ENCODE assay signal across 9 mouse cellular contexts in the genomic region with DNA sequence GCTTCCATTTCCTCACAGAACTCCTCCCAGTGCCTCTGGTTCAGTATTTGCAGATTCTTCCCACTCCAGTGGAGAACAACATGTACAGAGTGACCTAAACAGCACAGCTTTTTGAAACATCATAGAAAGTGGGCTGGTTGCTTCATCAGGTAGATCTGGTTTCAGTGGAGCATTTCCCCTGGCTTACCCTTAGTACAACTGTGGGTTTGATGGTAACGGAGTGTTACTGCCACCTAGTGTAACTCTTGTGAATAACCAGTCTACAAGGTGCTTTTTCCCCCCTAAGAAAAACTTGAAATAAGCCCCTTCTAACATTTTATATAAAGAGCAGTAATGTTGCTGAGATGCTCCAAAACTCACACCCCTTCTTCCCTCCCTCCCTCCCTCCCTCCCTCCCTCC. TPM values are rescaled to one million over a fixed set of nuclear protein-coding genes. Genes with fewer than 3 reads are reported as not detected.
A peak's percentile ranks its signal among the peaks of the same experiment; 100 is the strongest.
DNase-seq lines count a peak whose midpoint lies in the region; ATAC-seq lines count a peak whose summit lies in the region.
"Had no signal": no experiment of that assay in that cellular context is flagged by ENCODE, and none has a peak within 500 bp of the region (broad histone marks: within the 10 kb centered on the region; RNA-seq: fewer than 3 reads in every experiment).

No protein-coding gene starts in this region.

- WGBS in neural tube, embryonic 11.5 days = 8% methylated on average over 1 of the region's 1 CpGs
- WGBS in forebrain, embryonic 15.5 days = 6% methylated on average over 1 of the region's 1 CpGs
- 3% methylated on average over 1 of the region's 1 CpGs for WGBS in intestine, embryonic 15.5 days

- no peaks in the 10 kb centered on the region for H3K9me3 ChIP-seq in neural tube, embryonic 11.5 days (ENCODE audit: control insufficient read depth, low read length)
- no peaks in the 10 kb centered on the region for H3K9me3 ChIP-seq in forebrain, embryonic 15.5 days
- no peaks in the 10 kb centered on the region for H3K9me3 ChIP-seq in intestine, embryonic 15.5 days
- H3K9me3 ChIP-seq: heart, embryonic 15.5 days had no signal

- no peak overlapping the region for H3K9ac ChIP-seq in neural tube, embryonic 11.5 days (ENCODE audit: low read length)
- no peak overlapping the region for H3K9ac ChIP-seq in forebrain, embryonic 15.5 days (replicated peaks)
- H3K9ac ChIP-seq in intestine, embryonic 15.5 days = no peak overlapping the region
- H3K9ac ChIP-seq: heart, embryonic 15.5 days had no signal

- no peaks in the 10 kb centered on the region for H3K36me3 ChIP-seq in neural tube, embryonic 11.5 days (ENCODE audit: control insufficient read depth, insufficient read depth, low read length)
- H3K36me3 ChIP-seq in forebrain, embryonic 15.5 days = no peaks in the 10 kb centered on the region
- H3K36me3 ChIP-seq in intestine, embryonic 15.5 days = no peaks in the 10 kb centered on the region
- H3K36me3 ChIP-seq: heart, embryonic 15.5 days had no signal

- H3K4me3 ChIP-seq in neural tube, embryonic 11.5 days (ENCODE audit: low read depth, low read length) = no peak overlapping the region
- H3K4me3 ChIP-seq in forebrain, embryonic 15.5 days = no peak overlapping the region
- H3K4me3 ChIP-seq in intestine, embryonic 15.5 days (replicated peaks) = no peak overlapping the region
- H3K4me3 ChIP-seq: heart, embryonic 15.5 days had no signal

- no peak overlapping the region for H3K4me2 ChIP-seq in neural tube, embryonic 11.5 days (ENCODE audit: low read depth)
- no peak overlapping the region for H3K4me2 ChIP-seq in forebrain, embryonic 15.5 days (replicated peaks)
- H3K4me2 ChIP-seq in intestine, embryonic 15.5 days (replicated peaks) = no peak overlapping the region
- H3K4me2 ChIP-seq: heart, embryonic 15.5 days had no signal

- no peak overlapping the region for H3K27ac ChIP-seq in neural tube, embryonic 11.5 days (ENCODE audit: low read depth, low read length)
- no peak overlapping the region for H3K27ac ChIP-seq in forebrain, embryonic 15.5 days (replicated peaks)
- no peak overlapping the region for H3K27ac ChIP-seq in intestine, embryonic 15.5 days
- H3K27ac ChIP-seq: heart, embryonic 15.5 days had no signal

- peak; percentile 30 to 59 for DNase-seq in cerebellum, postnatal 10 days
- DNase-seq in cerebellum, postnatal 36 days = no peak
- DNase-seq in neural tube, embryonic 11.5 days (ENCODE audit: low spot score) = peak; percentile 12
- no peak for DNase-seq in neural tube, embryonic 10.5 days (ENCODE audit: extremely low spot score, low spot score)
- DNase-seq in gastrocnemius, postnatal 4 days (ENCODE audit: low spot score in 2 of 2) = no peak

- no peak for ATAC-seq in neural tube, embryonic 11.5 days (ENCODE audit: insufficient read depth, low FRiP score, low TSS enrichment)
- ATAC-seq in forebrain, embryonic 15.5 days (replicated peaks) = peak; percentile 63; the same call in 1 of the 2 replicates
- ATAC-seq in megakaryocyte progenitor cell, adult 5-6 weeks (replicated peaks; ENCODE audit: poor library complexity) = peak; percentile 95
- ATAC-seq in intestine, embryonic 15.5 days = no peak

- no peaks in the 10 kb centered on the region for H3K4me1 ChIP-seq in neural tube, embryonic 11.5 days (ENCODE audit: control insufficient read depth, insufficient read depth, low read length)
- H3K4me1 ChIP-seq in forebrain, embryonic 15.5 days = no peaks in the 10 kb centered on the region
- no peaks in the 10 kb centered on the region for H3K4me1 ChIP-seq in intestine, embryonic 15.5 days (replicated peaks)
- H3K4me1 ChIP-seq: heart, embryonic 15.5 days had no signal

- H3K27me3 ChIP-seq in neural tube, embryonic 11.5 days (ENCODE audit: control insufficient read depth, insufficient read depth, low read length) = no peaks in the 10 kb centered on the region
- H3K27me3 ChIP-seq in forebrain, embryonic 15.5 days = no peaks in the 10 kb centered on the region
- no peaks in the 10 kb centered on the region for H3K27me3 ChIP-seq in intestine, embryonic 15.5 days (replicated peaks)
- H3K27me3 ChIP-seq: heart, embryonic 15.5 days had no signal

RNA-seq across cellular contexts. Expression of a gene that starts 23.3 kb away (rescaled TPM):
- polyA plus RNA-seq in neural tube, embryonic 11.5 days (2014; fragmentation: Nextera tagmentation; extraction: Ambion mirVana) = 9.7 and 12.8 TPM in 2 replicates
- polyA plus RNA-seq in forebrain, embryonic 15.5 days (2015; fragmentation: Nextera tagmentation; extraction: Ambion mirVana) = 13.4 and 15.2 TPM in 2 replicates
- total RNA-seq in megakaryocyte progenitor cell, adult 5-6 weeks (2015) = 20.5 and 25.2 TPM in 2 replicates
- 7.8 and 8.5 TPM in 2 replicates for total RNA-seq in megakaryocyte progenitor cell, adult 5-6 weeks (2017)
- total RNA-seq in gastrocnemius, postnatal 4 days (2021) = 1 to 10 TPM; 5.0 to 5.5 TPM
- 22.8 and 23.8 TPM in 2 replicates for polyA plus RNA-seq in intestine, embryonic 15.5 days (2015; fragmentation: Nextera tagmentation; extraction: Ambion mirVana)

RNA-seq across cellular contexts. Expression of a gene that starts 43.1 kb away (rescaled TPM):
- not detected in 2 replicates for polyA plus RNA-seq in neural tube, embryonic 11.5 days (2014; fragmentation: Nextera tagmentation; extraction: Ambion mirVana)
- polyA plus RNA-seq in forebrain, embryonic 15.5 days (2015; fragmentation: Nextera tagmentation; extraction: Ambion mirVana) = 0.04 TPM in 1 of 2 replicates, not detected in the other
- total RNA-seq in megakaryocyte progenitor cell, adult 5-6 weeks (2015) = not detected in 2 replicates
- total RNA-seq in megakaryocyte progenitor cell, adult 5-6 weeks (2017) = not detected in 2 replicates
- total RNA-seq in gastrocnemius, postnatal 4 days (2021) = not detected
- not detected in 2 replicates for polyA plus RNA-seq in intestine, embryonic 15.5 days (2015; fragmentation: Nextera tagmentation; extraction: Ambion mirVana)
- polyA plus RNA-seq: heart, embryonic 15.5 days had no signal

RNA-seq across cellular contexts. Expression of a gene that starts 45.7 kb away (rescaled TPM):
- 167 and 171 TPM in 2 replicates for polyA plus RNA-seq in neural tube, embryonic 11.5 days (2014; fragmentation: Nextera tagmentation; extraction: Ambion mirVana)
- polyA plus RNA-seq in forebrain, embryonic 15.5 days (2015; fragmentation: Nextera tagmentation; extraction: Ambion mirVana) = 164 and 187 TPM in 2 replicates
- total RNA-seq in megakaryocyte progenitor cell, adult 5-6 weeks (2015) = 153 and 154 TPM in 2 replicates
- total RNA-seq in megakaryocyte progenitor cell, adult 5-6 weeks (2017) = 182 and 256 TPM in 2 replicates
- 10 to 100 TPM; 51.2 to 52.0 TPM for total RNA-seq in gastrocnemius, postnatal 4 days (2021)
- 256 and 271 TPM in 2 replicates for polyA plus RNA-seq in intestine, embryonic 15.5 days (2015; fragmentation: Nextera tagmentation; extraction: Ambion mirVana)

RNA-seq across cellular contexts. Expression of a gene that starts 49.6 kb away (rescaled TPM):
- polyA plus RNA-seq in neural tube, embryonic 11.5 days (2014; fragmentation: Nextera tagmentation; extraction: Ambion mirVana) = 15.3 and 15.4 TPM in 2 replicates
- polyA plus RNA-seq in forebrain, embryonic 15.5 days (2015; fragmentation: Nextera tagmentation; extraction: Ambion mirVana) = 15.6 and 16.9 TPM in 2 replicates
- total RNA-seq in megakaryocyte progenitor cell, adult 5-6 weeks (2015) = 55.6 and 71.4 TPM in 2 replicates
- total RNA-seq in megakaryocyte progenitor cell, adult 5-6 weeks (2017) = 50.6 and 58.6 TPM in 2 replicates
- 10 to 100 TPM; 41.1 to 50.6 TPM for total RNA-seq in gastrocnemius, postnatal 4 days (2021)
- polyA plus RNA-seq in intestine, embryonic 15.5 days (2015; fragmentation: Nextera tagmentation; extraction: Ambion mirVana) = 13.8 TPM in 2 replicates

RNA-seq across cellular contexts. Expression of a gene that starts 50.1 kb away (rescaled TPM):
- polyA plus RNA-seq in neural tube, embryonic 11.5 days (2014; fragmentation: Nextera tagmentation; extraction: Ambion mirVana) = not detected in 2 replicates
- 0.06 TPM in 1 of 2 replicates, not detected in the other for polyA plus RNA-seq in forebrain, embryonic 15.5 days (2015; fragmentation: Nextera tagmentation; extraction: Ambion mirVana)
- total RNA-seq in megakaryocyte progenitor cell, adult 5-6 weeks (2015) = 0.17 TPM in 1 of 2 replicates, not detected in the other
- 0.57 and 1.3 TPM in 2 replicates for total RNA-seq in megakaryocyte progenitor cell, adult 5-6 weeks (2017)
- not detected for total RNA-seq in gastrocnemius, postnatal 4 days (2021)
- not detected in 2 replicates for polyA plus RNA-seq in intestine, embryonic 15.5 days (2015; fragmentation: Nextera tagmentation; extraction: Ambion mirVana)
- polyA plus RNA-seq: heart, embryonic 15.5 days had no signal

Comparison
In these comparisons a context has a peak if more than half of its experiments do, and no peak if none do; other contexts are left out.
1. DNase-seq: peak in cerebellum, postnatal 10 days (2 of 2) and neural tube, embryonic 11.5 days (single experiment); none in cerebellum, postnatal 36 days (0 of 2), neural tube, embryonic 10.5 days (single experiment) and gastrocnemius, postnatal 4 days (0 of 2).
2. ATAC-seq: peak in forebrain, embryonic 15.5 days (single experiment) and megakaryocyte progenitor cell, adult 5-6 weeks (single experiment); none in neural tube, embryonic 11.5 days (single experiment) and intestine, embryonic 15.5 days (single experiment).